Mouse (Mus musculus) liver, postnatal 0 days (tissue): ENCODE measurements around the gene Adora1.

Experiments used
- CTCF ChIP-seq: sonication (generic); IDR thresholded peaks from 2 replicates; pipeline ENCODE4 v1.5.1; 2016; ENCODE audit warnings: antibody characterized with exemption, low read depth
- EP300 ChIP-seq: IDR thresholded peaks from 2 replicates; pipeline ENCODE4 v1.6.1; 2016; ENCODE audit warnings: antibody characterized with exemption, low read depth, mild to moderate bottlenecking

DNA sequence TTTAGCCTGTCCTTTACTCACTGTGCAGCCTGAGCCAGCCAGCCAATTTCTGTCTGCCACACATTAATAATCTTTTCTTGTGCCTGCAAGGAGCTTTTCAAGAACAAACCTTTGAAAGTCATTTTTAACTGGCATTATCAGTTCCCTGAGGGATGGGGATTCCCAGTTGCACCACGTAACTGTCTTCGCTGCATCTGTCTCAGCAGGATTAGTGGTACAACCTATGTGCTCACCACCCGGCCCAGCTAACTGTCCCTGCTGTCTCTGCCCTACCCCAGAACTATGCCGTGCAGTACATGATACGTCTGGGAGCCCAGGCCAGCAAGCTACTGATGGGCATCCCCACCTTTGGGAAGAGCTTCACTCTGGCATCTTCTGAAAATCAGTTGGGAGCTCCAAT is 47.0 kb downstream of the Adora1 start:
- TF ChIP-seq CTCF (no peak), EP300 (no peak)
